ENCODE assay signal across 8 mouse cellular contexts in the genomic region with DNA sequence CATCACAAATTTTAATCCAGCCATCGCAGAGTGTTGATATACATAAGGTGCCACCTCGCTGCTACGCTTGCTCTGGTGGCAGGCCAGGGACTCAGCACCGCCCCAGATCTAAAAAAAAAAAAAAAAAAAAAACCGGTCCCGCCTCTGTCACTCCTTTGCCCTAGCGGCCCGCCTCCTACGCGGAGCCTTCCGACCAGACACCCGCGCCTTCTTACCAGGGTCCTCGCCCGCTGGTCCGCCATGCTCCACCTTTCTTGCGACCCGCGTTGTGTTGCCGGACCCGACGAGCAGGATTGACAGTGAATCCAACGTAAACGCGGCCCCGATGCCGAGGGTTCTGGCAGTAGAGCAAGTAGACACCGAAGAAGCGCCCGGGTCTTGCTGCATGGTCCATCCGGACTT. TPM values are rescaled to one million over a fixed set of nuclear protein-coding genes. Genes with fewer than 3 reads are reported as not detected.
DNase-seq lines count a peak whose midpoint lies in the region; ATAC-seq and TF ChIP-seq lines count a peak whose summit lies in the region.

Gene Bola2, plus strand, starts transcription at position 192 of the 402 bp plus-strand sequence.

- TF ChIP-seq CTCF in cortical plate, adult 2 months (IDR thresholded peaks at IDR 0.05; ENCODE audit: extremely low read depth, insufficient read depth, low read length) = no peak
- TF ChIP-seq CTCF in intestine, postnatal 0 days (IDR thresholded peaks at IDR 0.05; ENCODE audit: low read depth) = no peak

- DNase-seq in spleen, adult 18-20 months = peak; percentile 74
- DNase-seq in spleen, adult 12 weeks (ENCODE audit: low spot score) = no peak
- DNase-seq in heart, adult 11 months = peak; percentile 98
- peak; percentile 68 to 80 for DNase-seq in thymus, adult 18-20 months

- H3K9ac ChIP-seq in intestine, postnatal 0 days (ENCODE audit: low read depth, low read length) = peak within 1 kb of the TSS; percentile 77
- H3K9ac ChIP-seq in limb, embryonic 15.5 days = peak within 1 kb of the TSS; percentile 93
- H3K9ac ChIP-seq in midbrain, embryonic 15.5 days = peak within 1 kb of the TSS; percentile 77

- peak; percentile 77 for ATAC-seq in intestine, postnatal 0 days
- ATAC-seq in limb, embryonic 15.5 days (ENCODE audit: insufficient number of reproducible peaks, low FRiP score, low TSS enrichment, low read depth) = peak; percentile 63
- ATAC-seq in midbrain, embryonic 15.5 days (replicated peaks) = peak; percentile 35

- peak within 1 kb of the TSS; percentile 74 for H3K4me3 ChIP-seq in cortical plate, adult 2 months (ENCODE audit: insufficient read depth, low read length)
- H3K4me3 ChIP-seq in intestine, postnatal 0 days (ENCODE audit: low read depth, low read length) = peak within 1 kb of the TSS; percentile 88
- peak within 1 kb of the TSS; percentile 86 for H3K4me3 ChIP-seq in limb, embryonic 15.5 days
- H3K4me3 ChIP-seq in midbrain, embryonic 15.5 days = peak within 1 kb of the TSS; percentile 81

- H3K27me3 ChIP-seq in intestine, postnatal 0 days (replicated peaks; ENCODE audit: control insufficient read depth, insufficient read depth, low read length) = no peaks in the 10 kb centered on the region
- H3K27me3 ChIP-seq in limb, embryonic 15.5 days = no peaks in the 10 kb centered on the region
- H3K27me3 ChIP-seq in midbrain, embryonic 15.5 days (replicated peaks) = no peaks in the 10 kb centered on the region

- WGBS in intestine, postnatal 0 days = under 1% methylated on average over 31 of the region's 31 CpGs
- WGBS in limb, embryonic 15.5 days = under 1% methylated on average over 31 of the region's 31 CpGs
- WGBS in midbrain, embryonic 15.5 days = under 1% methylated on average over 31 of the region's 31 CpGs

- TF ChIP-seq POLR2A in cortical plate, adult 2 months (IDR thresholded peaks at IDR 0.05; ENCODE audit: extremely low read depth, insufficient read depth, low read length) = 0 out of 2 replicates have a peak, but pooled peaks have one; percentile 3

- peak within 1 kb of the TSS; percentile 92 for H3K4me2 ChIP-seq in intestine, postnatal 0 days (replicated peaks; ENCODE audit: low read depth)
- H3K4me2 ChIP-seq in limb, embryonic 15.5 days = peak within 1 kb of the TSS; percentile 92
- peak within 1 kb of the TSS; percentile 89 for H3K4me2 ChIP-seq in midbrain, embryonic 15.5 days

- H3K27ac ChIP-seq in cortical plate, adult 2 months (ENCODE audit: insufficient read depth, low read length) = peak within 1 kb of the TSS; percentile 76
- H3K27ac ChIP-seq in intestine, postnatal 0 days (ENCODE audit: low read depth, low read length) = peak within 1 kb of the TSS; percentile 84
- H3K27ac ChIP-seq in limb, embryonic 15.5 days = peak within 1 kb of the TSS; percentile 98
- peak within 1 kb of the TSS; percentile 91 for H3K27ac ChIP-seq in midbrain, embryonic 15.5 days

- peaks cover 6% of the 10 kb centered on the region; the same call in 1 of the 2 replicates for H3K4me1 ChIP-seq in cortical plate, adult 2 months (ENCODE audit: control insufficient read depth, insufficient read depth, low read length)
- H3K4me1 ChIP-seq in intestine, postnatal 0 days (replicated peaks; ENCODE audit: control insufficient read depth, insufficient read depth, low read length) = peaks cover 8% of the 10 kb centered on the region; the same call in 1 of the 2 replicates
- peaks cover 25% of the 10 kb centered on the region for H3K4me1 ChIP-seq in limb, embryonic 15.5 days
- peaks cover 36% of the 10 kb centered on the region for H3K4me1 ChIP-seq in midbrain, embryonic 15.5 days

- peaks cover 28% of the 10 kb centered on the region for H3K36me3 ChIP-seq in intestine, postnatal 0 days (ENCODE audit: control insufficient read depth, insufficient read depth)
- peaks cover 25% of the 10 kb centered on the region for H3K36me3 ChIP-seq in limb, embryonic 15.5 days
- peaks cover 12% of the 10 kb centered on the region for H3K36me3 ChIP-seq in midbrain, embryonic 15.5 days (replicated peaks)

- no peaks in the 10 kb centered on the region for H3K9me3 ChIP-seq in intestine, postnatal 0 days (ENCODE audit: control insufficient read depth)
- no peaks in the 10 kb centered on the region for H3K9me3 ChIP-seq in limb, embryonic 15.5 days
- H3K9me3 ChIP-seq in midbrain, embryonic 15.5 days = no peaks in the 10 kb centered on the region

RNA-seq across cellular contexts. Expression of gene Bola2, which starts in this region (rescaled TPM):
- 51.2 and 55.8 TPM in 2 replicates for polyA plus RNA-seq in cortical plate, adult 2 months (2012; rRNA removed)
- polyA plus RNA-seq in intestine, postnatal 0 days (2015; fragmentation: Nextera tagmentation; extraction: Ambion mirVana) = 80.4 and 98.2 TPM in 2 replicates
- polyA plus RNA-seq in limb, embryonic 15.5 days (2015; fragmentation: Nextera tagmentation; extraction: Ambion mirVana) = 109 and 131 TPM in 2 replicates
- 116 and 126 TPM in 2 replicates for polyA plus RNA-seq in midbrain, embryonic 15.5 days (2015; fragmentation: Nextera tagmentation; extraction: Ambion mirVana)
